Mouse (Mus musculus) forebrain, embryonic 16.5 days (tissue): ENCODE results near the gene Fgd4. TPM values are rescaled to one million over a fixed set of nuclear protein-coding genes. Genes with fewer than 3 reads are reported as not detected.
"Not testable (repeated sequence)": the region's sequence is repeated elsewhere in the genome, so short reads cannot be mapped to it uniquely, and the experiment has no call there.

Experiments used
- ATAC-seq: fragments of 200-750 bp; cut with Nextera tagmentation; 2 replicates; pipeline ENCODE4 v1.8.0; 2017; ENCODE audit warnings: mild to moderate bottlenecking, moderate library complexity
- H3K27ac ChIP-seq: fragments of 300-500 bp; sonication (generic); 2 replicates; pipeline ENCODE4 v1.5.1; 2014; ENCODE audit warnings: low read length, control low read depth
- H3K27me3 ChIP-seq: fragments of 300-500 bp; sonication (generic); replicated peaks from 2 replicates; pipeline ENCODE4 v1.6.1; 2014; ENCODE audit warnings: low read length; ENCODE audit not compliant: control insufficient read depth, insufficient read depth
- H3K36me3 ChIP-seq: fragments of 300-500 bp; sonication (generic); 2 replicates; pipeline ENCODE4 v1.6.1; 2014; ENCODE audit not compliant: control insufficient read depth, insufficient read depth
- H3K4me1 ChIP-seq: fragments of 300-500 bp; sonication (generic); replicated peaks from 2 replicates; pipeline ENCODE4 v1.6.1; 2014; ENCODE audit warnings: low read length; ENCODE audit not compliant: control insufficient read depth, insufficient read depth
- H3K4me2 ChIP-seq: fragments of 300-500 bp; sonication (generic); 2 replicates; pipeline ENCODE4 v1.6.1; 2014; ENCODE audit warnings: mild to moderate bottlenecking, low read length, control low read depth
- H3K4me3 ChIP-seq: fragments of 300-500 bp; sonication (generic); replicated peaks from 2 replicates; pipeline ENCODE4 v1.5.1; 2014; ENCODE audit warnings: mild to moderate bottlenecking, low read length, control low read depth
- H3K9ac ChIP-seq: fragments of 300-500 bp; sonication (generic); replicated peaks from 2 replicates; pipeline ENCODE4 v1.6.1; 2014; ENCODE audit warnings: low read depth, low read length, control low read depth
- H3K9me3 ChIP-seq: fragments of 300-500 bp; sonication (generic); 2 replicates; pipeline ENCODE4 v1.6.1; 2016; ENCODE audit warnings: low read length; ENCODE audit not compliant: control insufficient read depth
- WGBS: fragments of 180-500 bp; shearing (Covaris S2); extraction: QIAGEN DNeasy Blood & Tissue Kit; methylation state at CpG from one replicate; pipeline ENCODE4 v1.1.7; 2014; 5-methylcytosine and 5-hydroxymethylcytosine counted together
- polyA plus RNA-seq: library from polyadenylated mRNA; unstranded; fragments of >200 nt; fragmentation: Nextera tagmentation; extraction: Ambion mirVana; gene quantifications from 2 replicates; pipeline ENCODE4 v1.2.1, GENCODE M21; 2015

The Fgd4 gene
- polyA plus RNA-seq, 1 experiment from 2014 or later = 28.8 TPM

DNA sequence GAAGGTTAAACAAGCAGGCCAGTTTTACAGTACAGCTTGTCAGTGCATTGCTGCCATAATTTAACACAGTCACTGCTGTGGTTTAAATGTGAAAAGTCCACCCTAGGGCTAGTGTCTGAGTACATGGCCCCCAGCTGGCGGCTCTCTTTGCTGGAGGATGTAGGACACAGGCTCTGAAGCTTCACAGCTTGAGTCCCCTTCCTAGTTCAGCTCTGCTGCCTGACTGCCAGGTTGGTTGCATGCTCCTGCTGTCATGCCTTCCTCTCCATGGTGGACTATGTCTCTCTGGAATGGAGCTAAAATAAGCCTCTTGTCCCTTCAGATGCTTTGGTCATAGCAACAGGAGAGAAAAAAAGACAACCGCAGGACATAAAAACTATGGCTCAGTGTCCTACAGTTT lies 46.3 kb downstream of the Fgd4 start:
- 77% methylated on average over 2 of the region's 2 CpGs for WGBS
- H3K36me3 ChIP-seq = no peaks in the 10 kb centered on the region
- no peak for ATAC-seq

GRCm38 (mm10) chr16:16552197-16552596 lies 48.2 kb downstream of the Fgd4 start:
- no peaks in the 10 kb centered on the region for H3K9me3 ChIP-seq
- H3K4me2 ChIP-seq = no peak overlapping the region
- H3K4me3 ChIP-seq = no peak overlapping the region
- peaks cover 7% of the 10 kb centered on the region for H3K4me1 ChIP-seq
- H3K27me3 ChIP-seq = no peaks in the 10 kb centered on the region
- no peak overlapping the region for H3K9ac ChIP-seq
- WGBS = 92% methylated on average over 2 of the region's 2 CpGs
- H3K36me3 ChIP-seq = no peaks in the 10 kb centered on the region
- no peak overlapping the region for H3K27ac ChIP-seq
- no peak for ATAC-seq

More for the DNA sequence above, 46.3 kb downstream of the Fgd4 start:
- peaks cover 16% of the 10 kb centered on the region for H3K4me1 ChIP-seq
- H3K9ac ChIP-seq = no peak overlapping the region
- H3K4me3 ChIP-seq = no peak overlapping the region
- H3K27ac ChIP-seq = no peak overlapping the region
- H3K27me3 ChIP-seq = no peaks in the 10 kb centered on the region
- H3K4me2 ChIP-seq = no peak overlapping the region
- no peaks in the 10 kb centered on the region for H3K9me3 ChIP-seq

DNA sequence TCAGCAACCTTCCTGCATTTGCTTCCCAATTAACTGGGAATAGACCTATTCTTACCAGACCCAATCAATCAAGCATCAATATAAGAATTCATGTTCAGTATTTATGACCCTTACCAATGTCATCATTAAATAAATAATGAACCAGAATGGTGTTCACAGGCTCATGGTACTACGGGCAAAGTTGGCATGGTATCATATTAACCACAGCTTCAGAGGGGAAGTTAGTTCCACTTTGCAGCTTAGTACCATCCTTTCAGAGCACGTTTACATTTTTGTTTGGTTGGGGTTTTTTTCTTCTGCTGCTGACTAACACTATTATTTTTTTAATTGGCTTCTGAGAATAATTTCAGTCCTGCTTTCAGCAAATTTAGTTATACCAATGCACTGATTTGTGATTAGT lies 51.2 kb downstream of the Fgd4 start:
- Histone ChIP-seq H3K9ac (no peak overlapping the region), H3K36me3 (no peaks in the 10 kb centered on the region), H3K27ac (no peak overlapping the region), H3K27me3 (no peaks in the 10 kb centered on the region), H3K9me3 (no peaks in the 10 kb centered on the region), H3K4me1 (peaks cover 4% of the 10 kb centered on the region; the same call in 1 of the 2 replicates), H3K4me3 (no peak overlapping the region), H3K4me2 (no peak overlapping the region)
- 82% methylated on average over 2 of the region's 2 CpGs for WGBS
- no peak for ATAC-seq

GRCm38 (mm10) chr16:16546657-16547056 lies 53.7 kb downstream of the Fgd4 start:
- no peaks in the 10 kb centered on the region for H3K4me1 ChIP-seq
- no peak overlapping the region for H3K4me2 ChIP-seq
- no peaks in the 10 kb centered on the region; the same call in 1 of the 2 replicates for H3K36me3 ChIP-seq
- 0% methylated on average over 1 of the region's 1 CpGs for WGBS
- no peak overlapping the region for H3K27ac ChIP-seq
- no peaks in the 10 kb centered on the region for H3K9me3 ChIP-seq
- ATAC-seq = 0 out of 2 replicates have a peak, but pooled peaks have one; percentile 19
- no peaks in the 10 kb centered on the region for H3K27me3 ChIP-seq
- no peak overlapping the region for H3K9ac ChIP-seq
- H3K4me3 ChIP-seq = no peak overlapping the region

DNA sequence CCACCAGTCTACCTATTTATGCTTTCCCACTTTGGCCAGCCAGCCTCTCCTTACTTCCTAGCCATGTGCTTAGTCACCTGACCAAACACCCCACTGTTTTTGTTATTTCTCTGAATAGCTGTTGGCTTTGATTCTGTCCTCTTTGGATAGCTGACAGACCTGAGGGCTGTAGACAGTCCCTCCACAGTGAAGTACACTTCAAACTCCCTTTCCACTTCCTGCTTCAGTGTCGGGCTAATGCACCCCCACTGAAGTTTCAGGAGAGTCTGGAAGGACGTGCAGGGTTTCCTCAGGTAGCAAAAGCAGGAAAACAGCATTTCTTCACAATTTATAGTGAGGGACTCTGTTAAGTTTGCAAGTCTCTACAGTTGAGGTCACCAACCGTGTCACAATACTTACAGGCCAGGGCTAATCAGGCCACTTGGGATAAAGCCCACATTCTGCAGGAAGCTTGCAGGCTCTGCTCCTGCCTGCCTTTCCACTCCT lies 57.4 kb downstream of the Fgd4 start:
- no peak overlapping the region for H3K4me3 ChIP-seq
- H3K36me3 ChIP-seq = no peaks in the 10 kb centered on the region; the same call in 1 of the 2 replicates
- no peak overlapping the region for H3K27ac ChIP-seq
- H3K9me3 ChIP-seq = no peaks in the 10 kb centered on the region
- peaks cover 4% of the 10 kb centered on the region; the same call in 1 of the 2 replicates for H3K4me1 ChIP-seq
- no peak overlapping the region for H3K9ac ChIP-seq
- H3K27me3 ChIP-seq = no peaks in the 10 kb centered on the region
- 70% methylated on average over 3 of the region's 3 CpGs for WGBS
- peak; percentile 24; the same call in 1 of the 2 replicates for ATAC-seq
- no peak overlapping the region for H3K4me2 ChIP-seq

- H3K27ac ChIP-seq, H3K27me3 ChIP-seq, H3K4me2 ChIP-seq, ATAC-seq, H3K9ac ChIP-seq, H3K36me3 ChIP-seq, H3K4me1 ChIP-seq, H3K9me3 ChIP-seq, H3K4me3 ChIP-seq: not testable (repeated sequence)
- 93% methylated on average over 2 of the region's 2 CpGs for WGBS
Observed at GRCm38 (mm10) chr16:16539396-16539795, 61.0 kb downstream of the Fgd4 start.

GRCm38 (mm10) chr16:16535232-16535631 lies 65.1 kb downstream of the Fgd4 start:
- ATAC-seq = no peak

GRCm38 (mm10) chr16:16528014-16528413 lies 72.3 kb downstream of the Fgd4 start:
- H3K27me3 ChIP-seq = no peaks in the 10 kb centered on the region
- H3K27ac ChIP-seq = no peak overlapping the region
- no peak overlapping the region for H3K4me3 ChIP-seq
- H3K4me2 ChIP-seq = no peak overlapping the region
- H3K36me3 ChIP-seq = no peaks in the 10 kb centered on the region
- ATAC-seq = no peak
- H3K9me3 ChIP-seq = no peaks in the 10 kb centered on the region
- no peak overlapping the region for H3K9ac ChIP-seq
- peaks cover 27% of the 10 kb centered on the region for H3K4me1 ChIP-seq
- WGBS = 41% methylated on average over 3 of the region's 3 CpGs

More at GRCm38 (mm10) chr16:16535232-16535631, 65.1 kb downstream of the Fgd4 start:
- no peak overlapping the region for H3K9ac ChIP-seq
- H3K27ac ChIP-seq = no peak overlapping the region
- no peak overlapping the region for H3K4me3 ChIP-seq
- peaks cover 7% of the 10 kb centered on the region; the same call in 1 of the 2 replicates for H3K4me1 ChIP-seq
- no peaks in the 10 kb centered on the region for H3K27me3 ChIP-seq
- no peaks in the 10 kb centered on the region for H3K36me3 ChIP-seq
- WGBS = 79% methylated on average over 2 of the region's 2 CpGs
- no peak overlapping the region for H3K4me2 ChIP-seq
- no peaks in the 10 kb centered on the region for H3K9me3 ChIP-seq

GRCm38 (mm10) chr16:16527267-16527666 lies 73.1 kb downstream of the Fgd4 start:
- ATAC-seq = peak; percentile 57

GRCm38 (mm10) chr16:16526741-16527105 lies 73.6 kb downstream of the Fgd4 start:
- H3K9ac ChIP-seq = no peak overlapping the region
- H3K27ac ChIP-seq = no peak overlapping the region
- no peaks in the 10 kb centered on the region for H3K9me3 ChIP-seq
- no peaks in the 10 kb centered on the region for H3K27me3 ChIP-seq
- whole genome bisulfite sequencing = 44% methylated on average over 6 of the region's 6 CpGs
- no peak overlapping the region for H3K4me3 ChIP-seq
- H3K36me3 ChIP-seq = no peaks in the 10 kb centered on the region
- no peak overlapping the region for H3K4me2 ChIP-seq
- H3K4me1 ChIP-seq = peaks cover 27% of the 10 kb centered on the region
- no peak for ATAC-seq

More at GRCm38 (mm10) chr16:16527267-16527666, 73.1 kb downstream of the Fgd4 start:
- no peaks in the 10 kb centered on the region for H3K9me3 ChIP-seq
- H3K9ac ChIP-seq = no peak overlapping the region
- H3K4me1 ChIP-seq = peaks cover 27% of the 10 kb centered on the region
- H3K27me3 ChIP-seq = no peaks in the 10 kb centered on the region
- H3K4me3 ChIP-seq = no peak overlapping the region
- no peak overlapping the region for H3K4me2 ChIP-seq
- WGBS = 33% methylated on average over 8 of the region's 8 CpGs
- peak overlapping the region; percentile 12; the same call in 1 of the 2 replicates for H3K27ac ChIP-seq
- no peaks in the 10 kb centered on the region for H3K36me3 ChIP-seq
